Mouse (Mus musculus) liver, postnatal 0 days (tissue): ENCODE measurements at regions not wholly inside any gene's neighbourhood (a gene's known extent, or its start where the extent isn't known, plus 50 kb on each side); places are given as distances from the start of the nearest gene placed in this dataset.

Experiments
- CTCF ChIP-seq: sonication (generic); IDR thresholded peaks from 2 replicates; pipeline ENCODE4 v1.5.1; 2016; ENCODE audit warnings: antibody characterized with exemption, low read depth
- EP300 ChIP-seq: IDR thresholded peaks from 2 replicates; pipeline ENCODE4 v1.6.1; 2016; ENCODE audit warnings: antibody characterized with exemption, low read depth, mild to moderate bottlenecking

DNA sequence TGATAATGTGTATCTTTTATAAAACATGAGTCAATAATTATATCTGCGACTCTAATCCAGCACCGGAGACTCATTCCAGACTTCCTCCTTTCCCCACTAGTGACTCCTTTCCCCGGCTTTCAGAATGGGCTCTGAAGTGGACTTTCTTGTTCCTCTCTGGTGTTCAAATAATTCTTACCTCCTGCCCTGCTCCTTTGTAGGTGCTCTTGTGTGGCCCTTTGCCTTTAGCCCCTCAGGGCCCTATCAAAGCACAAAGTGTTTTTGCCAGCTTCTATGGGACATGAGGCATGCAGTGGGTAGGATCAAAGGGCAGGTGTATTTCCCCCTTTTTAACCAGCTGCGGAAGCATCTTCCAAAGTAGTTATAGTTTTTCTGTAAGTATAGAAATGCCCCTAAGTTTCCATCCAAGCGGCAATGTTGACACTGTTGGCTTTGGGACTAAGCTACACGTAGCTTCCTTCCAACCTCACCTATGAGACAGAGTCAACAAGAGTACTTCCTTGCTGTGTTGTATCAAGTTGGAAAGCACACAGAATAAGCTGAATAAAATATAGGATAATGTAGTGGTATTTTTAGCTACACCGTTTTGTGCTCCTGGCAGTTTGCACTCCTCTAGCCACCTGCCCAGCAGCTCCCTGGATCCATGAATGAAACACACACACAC is 93.8 kb upstream of the Rapgef5 start:
- no peak for TF ChIP-seq CTCF
- no peak for TF ChIP-seq EP300
